Mouse (Mus musculus) liver, adult (tissue): ENCODE results near the gene Gm20481.
A peak's percentile ranks its signal among the peaks of the same experiment; 100 is the strongest.
"Not testable (repeated sequence)": the region's sequence is repeated elsewhere in the genome, so short reads cannot be mapped to it uniquely, and the experiment has no call there.

Source experiments
- GATA4 ChIP-seq: IDR thresholded peaks from 2 replicates; pipeline ENCODE4 v1.6.1; 2014; ENCODE audit warnings: mild to moderate bottlenecking, low read length; ENCODE audit not compliant: insufficient replicate concordance

Gm20481 gene

GRCm38 (mm10) chr17:34969822-34970221, at the start of gene Gm20481:
Gm20481 (plus strand) TSS chr17:34969912.
- not testable (repeated sequence) for TF ChIP-seq GATA4

- no peak for TF ChIP-seq GATA4
Observed at GRCm38 (mm10) chr17:34922939-34923338, 46.8 kb upstream of the Gm20481 start.

- TF ChIP-seq GATA4, result no peak
Observed at GRCm38 (mm10) chr17:34924258-34924657, 45.5 kb upstream of the Gm20481 start.

GRCm38 (mm10) chr17:34927306-34928019, 42.2 kb upstream of the Gm20481 start:
- TF ChIP-seq GATA4, result no peak

GRCm38 (mm10) chr17:34928841-34929240, 40.9 kb upstream of the Gm20481 start:
- no peak for TF ChIP-seq GATA4

- peak; percentile 30; the same call in 1 of the 2 replicates for TF ChIP-seq GATA4
Observed at GRCm38 (mm10) chr17:34931061-34931734, 38.5 kb upstream of the Gm20481 start, which contains the start of gene Neu1. Neu1 (plus strand) TSS chr17:34931253.

- no peak for TF ChIP-seq GATA4
Observed at GRCm38 (mm10) chr17:34931735-34932098, 38.0 kb upstream of the Gm20481 start.

GRCm38 (mm10) chr17:34932287-34932686, 37.4 kb upstream of the Gm20481 start:
- no peak for TF ChIP-seq GATA4

GRCm38 (mm10) chr17:34934031-34934430, 35.7 kb upstream of the Gm20481 start:
- no peak for TF ChIP-seq GATA4

GRCm38 (mm10) chr17:34934830-34935229, 34.9 kb upstream of the Gm20481 start:
- no peak for TF ChIP-seq GATA4

- no peak for TF ChIP-seq GATA4
Observed at GRCm38 (mm10) chr17:34937960-34938505, 31.7 kb upstream of the Gm20481 start.

- TF ChIP-seq GATA4, result no peak; the same call in 1 of the 2 replicates
Observed at GRCm38 (mm10) chr17:34941344-34942041, 28.2 kb upstream of the Gm20481 start.

GRCm38 (mm10) chr17:34943128-34943815, 26.4 kb upstream of the Gm20481 start:
- no peak for TF ChIP-seq GATA4

- TF ChIP-seq GATA4, result no peak
Observed at GRCm38 (mm10) chr17:34944362-34944761, 25.4 kb upstream of the Gm20481 start.
